Mouse (Mus musculus): ENCODE measurements around the gene Ubash3b.
A peak's percentile ranks its signal among the peaks of the same experiment; 100 is the strongest.

The Ubash3b gene

GRCm38 (mm10) chr9:41087831-41088383, 73.6 kb downstream of the Ubash3b start:
- no peak for DNase-seq (ENCODE audit: low spot score)

DNA sequence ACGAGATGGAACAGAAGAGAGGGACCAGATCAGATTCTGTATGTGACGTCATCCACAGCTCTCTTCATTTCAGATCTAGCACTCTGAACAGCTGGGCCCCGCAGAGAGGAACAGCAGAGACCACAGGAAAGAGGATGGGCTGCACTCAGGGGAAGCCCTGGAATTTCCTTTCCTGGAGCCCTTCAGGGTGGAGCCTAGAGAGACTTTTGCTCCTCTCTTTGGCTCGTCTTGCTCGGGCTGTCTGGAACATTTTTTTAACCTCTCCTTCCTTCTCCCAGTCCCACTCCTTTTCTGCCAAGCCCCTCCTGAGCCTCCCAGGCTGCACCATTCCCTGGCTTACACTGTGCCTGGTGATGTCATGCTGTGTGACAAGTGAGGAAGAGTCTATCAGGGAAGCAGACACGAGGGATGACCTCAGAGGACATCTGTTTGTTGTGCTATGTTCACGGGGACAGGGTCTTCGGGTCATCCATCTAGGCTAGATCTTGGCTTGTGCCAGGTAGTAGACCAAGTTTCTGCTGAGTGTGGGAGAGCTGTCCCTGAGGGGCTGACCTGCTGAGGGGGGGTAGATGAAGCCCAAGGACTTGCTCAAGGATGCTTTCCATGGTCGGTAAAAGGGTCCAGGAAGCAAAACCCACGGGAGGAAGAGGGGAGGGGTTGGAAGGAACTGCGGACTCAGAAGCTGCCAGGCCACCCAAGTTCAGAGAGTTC, 77.2 kb downstream of the Ubash3b start:
- no peak for DNase-seq (ENCODE audit: low spot score)

DNA sequence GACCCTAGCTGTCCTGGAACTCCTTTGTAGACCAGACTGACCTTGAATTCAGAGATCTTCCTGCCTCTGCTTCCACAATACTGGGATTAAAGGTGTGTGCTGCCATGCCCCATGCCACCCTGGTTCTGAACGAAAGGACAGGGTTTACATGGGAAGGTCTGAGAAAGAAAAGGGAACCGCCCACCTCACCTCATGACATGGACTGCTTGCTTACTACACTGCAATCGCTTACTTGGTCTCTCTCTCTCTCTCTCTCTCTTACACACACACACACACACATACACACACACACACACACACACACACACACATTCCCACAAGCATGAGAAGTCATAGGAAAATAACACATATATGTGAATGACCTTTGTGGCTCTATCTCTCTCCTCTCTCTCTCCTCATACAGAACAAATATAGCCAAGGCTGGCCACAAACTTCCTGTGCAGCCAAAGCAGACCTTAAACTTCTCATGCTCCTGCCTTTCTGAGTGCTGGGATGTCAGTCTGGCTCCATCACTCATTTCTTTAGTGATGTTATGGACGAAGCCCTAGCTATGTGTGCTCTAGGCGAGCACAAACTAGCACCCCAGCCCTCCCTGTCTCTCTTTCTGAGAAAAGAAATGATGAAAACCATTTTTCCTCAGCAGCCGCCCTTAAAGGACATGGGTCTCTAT, 78.0 kb downstream of the Ubash3b start:
- no peak for DNase-seq (ENCODE audit: low spot score)

GRCm38 (mm10) chr9:41082891-41083290, 78.6 kb downstream of the Ubash3b start:
- peak; percentile 41 for DNase-seq (ENCODE audit: low spot score)

DNA sequence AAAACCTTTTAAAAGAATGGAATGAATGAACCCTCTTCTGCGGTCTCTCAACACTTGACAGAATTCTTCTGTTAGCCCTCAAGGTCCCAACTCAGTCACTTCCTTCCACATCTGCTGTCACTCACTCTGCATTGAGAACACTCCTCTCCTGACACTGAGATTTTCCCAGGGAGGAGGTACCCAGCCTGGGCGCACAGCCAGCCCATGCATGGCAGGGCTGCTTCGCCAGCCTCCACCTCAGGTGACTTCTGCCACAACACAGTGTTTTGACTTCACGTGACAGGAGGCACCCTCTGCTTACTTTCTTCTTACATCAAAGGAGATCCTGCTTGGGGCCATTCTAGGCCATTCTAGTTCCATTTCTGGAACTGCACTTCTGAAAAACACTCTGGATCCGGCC, 80.6 kb downstream of the Ubash3b start:
- DNase-seq (ENCODE audit: low spot score): no peak

DNA sequence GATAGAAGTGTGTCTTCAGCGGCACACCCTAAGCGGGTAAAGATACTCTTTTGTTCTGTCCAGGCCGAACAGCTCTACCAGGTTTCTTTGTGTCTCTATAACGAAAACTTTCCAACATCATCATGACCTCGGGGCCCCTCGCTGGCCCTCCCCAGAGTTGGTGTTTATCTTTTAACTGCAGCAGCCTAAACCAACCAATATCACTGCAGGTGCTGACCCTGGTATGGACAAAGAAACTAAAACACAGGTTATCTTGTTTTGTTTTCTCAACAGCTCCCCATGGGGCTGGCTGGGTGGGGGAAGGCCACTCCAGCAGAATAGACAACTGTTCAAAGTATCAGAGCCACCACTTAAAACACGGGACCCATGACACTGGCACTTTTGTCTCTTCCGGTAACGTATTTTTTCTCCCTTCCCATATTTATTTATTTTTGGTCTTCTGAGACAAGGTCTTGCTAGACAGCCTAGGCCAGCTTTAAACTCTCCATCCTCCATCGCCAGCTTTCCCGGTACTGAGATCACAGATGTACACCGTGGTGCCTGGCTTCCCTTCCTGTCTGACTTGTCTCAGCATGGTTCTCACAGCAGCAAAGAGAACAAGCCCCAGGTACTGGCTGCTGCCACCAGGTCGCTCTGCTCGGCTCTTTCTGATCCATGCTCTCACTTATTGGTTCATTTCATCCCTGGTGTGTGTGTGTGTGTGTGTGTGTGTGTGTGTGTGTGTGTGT, 81.9 kb downstream of the Ubash3b start:
- DNase-seq (ENCODE audit: low spot score): peak; percentile 61

GRCm38 (mm10) chr9:41078198-41078597, 83.3 kb downstream of the Ubash3b start:
- DNase-seq (ENCODE audit: low spot score): no peak

- DNase-seq (ENCODE audit: low spot score): no peak
Measured at GRCm38 (mm10) chr9:41076150-41076549, 85.3 kb downstream of the Ubash3b start.

- no peak for DNase-seq (ENCODE audit: low spot score)
Measured at GRCm38 (mm10) chr9:41075528-41075927, 86.0 kb downstream of the Ubash3b start.

DNA sequence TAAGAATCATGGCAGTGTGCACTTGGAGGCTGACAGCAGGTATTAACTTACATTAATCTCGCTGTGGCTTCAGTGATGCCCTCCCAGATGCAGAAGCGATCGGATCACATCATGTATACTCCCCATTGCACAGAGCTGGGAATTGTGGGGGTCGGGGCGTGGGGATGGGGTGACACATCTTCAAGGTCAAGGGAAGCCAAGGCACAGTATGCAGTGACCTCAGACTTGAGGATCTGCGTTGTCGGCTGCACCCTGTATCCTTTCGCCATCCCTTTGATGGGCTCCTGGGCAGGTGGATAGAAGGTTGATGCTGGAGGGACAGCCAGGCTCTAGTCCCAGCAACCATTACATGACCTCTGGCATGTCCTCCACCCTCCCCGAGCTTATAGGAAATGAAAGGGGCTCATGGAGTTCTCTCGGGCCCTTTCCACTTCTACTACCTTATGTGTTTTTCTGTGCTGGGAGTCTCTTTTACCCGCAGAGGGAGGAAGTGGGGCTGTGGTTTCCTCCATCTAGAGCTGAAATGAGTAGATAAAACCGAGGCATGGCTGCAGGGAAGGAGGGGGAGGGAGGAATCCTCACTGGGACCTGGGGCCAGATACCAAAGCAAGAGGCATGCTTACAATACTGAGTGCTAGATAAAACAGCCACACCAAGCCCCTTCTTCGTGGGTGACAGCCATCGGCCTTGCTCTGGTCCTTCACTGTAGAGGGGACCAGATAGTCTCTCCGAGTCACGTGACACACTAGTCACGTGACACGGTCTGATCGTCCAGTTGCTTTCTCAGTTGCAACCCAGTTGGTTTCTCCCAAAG, 88.1 kb downstream of the Ubash3b start:
- no peak for DNase-seq (ENCODE audit: low spot score)

- DNase-seq (ENCODE audit: low spot score): no peak
Measured at GRCm38 (mm10) chr9:41072786-41073185, 88.7 kb downstream of the Ubash3b start.

DNA sequence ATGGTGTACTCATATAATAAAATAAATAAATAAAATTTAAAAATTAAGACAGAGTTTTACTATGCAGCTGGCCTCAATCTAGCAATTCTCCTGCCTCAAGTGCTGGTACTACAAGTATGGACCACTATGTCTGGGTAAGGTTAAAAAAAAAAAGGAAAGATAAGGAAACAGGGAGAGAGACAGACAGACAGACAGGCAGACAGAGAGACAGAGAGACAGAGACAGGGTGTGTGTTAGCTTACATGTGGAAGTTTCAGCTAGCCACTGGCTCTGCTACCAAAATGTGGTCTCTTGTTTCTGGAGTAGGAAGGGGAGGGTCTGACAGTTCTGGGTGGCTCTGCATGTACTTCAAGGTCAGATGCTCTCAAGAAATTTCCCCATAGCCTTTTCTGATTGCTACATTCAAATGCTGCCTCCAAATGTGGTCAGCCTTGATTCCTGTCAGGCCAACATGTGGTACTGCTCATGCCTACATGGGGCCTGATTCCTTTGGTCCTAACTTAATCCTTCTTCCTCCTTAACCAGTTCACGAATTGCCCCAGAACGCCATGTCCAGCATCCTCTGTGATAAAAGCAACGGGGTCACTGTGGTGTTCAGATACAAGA, 89.5 kb downstream of the Ubash3b start:
- DNase-seq (ENCODE audit: low spot score): no peak

DNA sequence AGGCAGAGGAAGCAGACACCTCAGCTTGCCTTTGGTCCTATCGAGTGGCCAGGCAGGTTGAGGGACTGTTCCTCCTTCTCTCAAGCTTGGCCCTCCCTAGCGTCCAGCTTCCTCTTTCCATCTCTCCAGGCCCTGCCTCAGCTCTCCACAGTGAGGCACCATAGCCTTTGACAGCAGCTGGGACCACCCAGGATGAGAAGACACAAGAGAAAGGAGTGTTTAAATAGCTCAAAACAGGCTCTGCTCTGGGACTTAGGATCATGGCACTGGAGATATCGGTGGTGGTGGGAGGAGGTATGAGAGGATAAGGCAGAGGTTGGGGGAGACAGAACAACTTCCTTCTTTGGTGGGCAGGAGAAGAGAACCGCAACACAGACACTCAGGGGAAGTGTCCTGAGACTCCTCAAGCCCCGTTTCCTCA, 90.7 kb downstream of the Ubash3b start:
- DNase-seq (ENCODE audit: low spot score): no peak

DNA sequence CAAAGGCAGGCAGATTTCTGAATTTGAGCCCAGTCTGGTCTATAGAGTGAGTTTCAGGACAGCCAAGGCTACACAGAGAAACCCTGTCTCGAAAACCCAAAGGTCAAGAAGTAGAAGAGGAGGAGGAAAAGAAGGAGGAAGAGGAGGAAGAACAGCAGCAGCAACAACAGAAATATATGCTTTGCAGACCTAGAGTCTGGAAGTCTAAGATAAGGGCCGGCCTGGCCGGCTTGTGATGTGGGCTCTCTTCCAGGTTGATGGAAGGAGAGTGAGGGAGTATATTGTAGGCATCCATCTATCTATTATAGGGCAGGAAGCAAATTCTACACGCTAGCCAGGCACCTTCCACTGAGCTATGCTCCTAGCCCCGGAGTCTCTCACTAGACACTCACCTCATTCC, 92.0 kb downstream of the Ubash3b start:
- DNase-seq (ENCODE audit: low spot score): no peak

DNA sequence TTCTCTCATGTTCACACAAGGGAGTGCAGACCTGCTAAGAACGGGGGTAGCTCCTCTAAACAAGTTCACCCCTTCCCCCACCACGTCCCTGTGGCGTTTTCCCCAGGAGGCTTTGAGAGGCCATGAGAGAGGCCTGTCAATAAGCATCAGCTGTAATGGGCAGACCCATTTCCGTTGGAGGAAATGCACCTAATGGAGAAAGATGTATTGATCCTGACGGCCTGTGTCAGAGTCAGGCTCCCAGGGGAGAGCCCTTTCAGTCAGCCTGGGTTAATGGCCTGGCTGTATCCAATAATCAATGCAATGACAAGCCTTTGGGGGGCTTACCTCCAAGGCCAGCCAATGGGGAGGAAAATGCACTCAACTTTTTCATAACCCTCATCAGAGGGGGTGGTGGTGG, 100.1 kb downstream of the Ubash3b start:
- no peak for DNase-seq (ENCODE audit: low spot score)

GRCm38 (mm10) chr9:41060617-41061016, 100.9 kb downstream of the Ubash3b start:
- no peak for DNase-seq (ENCODE audit: low spot score)

DNA sequence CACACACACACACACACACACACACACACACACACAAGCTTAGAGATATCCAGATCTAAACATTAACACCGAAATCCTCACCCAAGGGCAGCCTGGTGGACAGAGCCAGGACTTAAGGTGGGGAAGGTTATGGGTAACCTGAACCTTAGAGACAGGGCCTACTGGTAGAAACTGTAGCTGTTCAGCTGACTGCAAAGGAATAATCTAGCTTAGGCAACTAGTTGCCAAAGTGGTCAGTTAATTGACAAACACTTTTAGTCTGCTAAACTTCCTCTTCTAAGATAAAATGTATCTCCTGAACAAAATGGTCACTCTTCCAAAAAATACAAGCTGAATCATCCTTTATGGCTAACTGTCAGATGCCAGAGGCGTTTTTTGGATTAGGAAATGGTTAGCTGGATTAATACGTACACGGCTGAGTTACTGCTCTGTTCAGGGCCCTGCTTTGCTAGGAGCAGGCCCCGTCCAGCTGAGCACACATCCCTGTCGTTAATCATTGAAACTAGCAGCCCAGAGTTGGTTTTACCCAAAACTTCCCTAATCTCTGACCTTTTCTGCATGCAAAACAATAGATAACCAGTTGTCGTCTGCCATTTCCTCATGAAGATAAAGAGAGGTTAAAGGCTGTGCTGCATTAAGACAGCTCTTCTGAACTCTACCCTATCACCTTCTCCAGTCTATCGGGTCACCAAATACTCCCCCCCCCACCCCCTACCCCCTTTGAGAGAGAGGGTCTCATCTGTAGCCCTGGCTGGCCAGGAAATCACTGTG, 102.5 kb downstream of the Ubash3b start:
- peak; percentile 73 for DNase-seq (ENCODE audit: low spot score)

GRCm38 (mm10) chr9:41054166-41054565, 107.3 kb downstream of the Ubash3b start:
- DNase-seq (ENCODE audit: low spot score): no peak

DNA sequence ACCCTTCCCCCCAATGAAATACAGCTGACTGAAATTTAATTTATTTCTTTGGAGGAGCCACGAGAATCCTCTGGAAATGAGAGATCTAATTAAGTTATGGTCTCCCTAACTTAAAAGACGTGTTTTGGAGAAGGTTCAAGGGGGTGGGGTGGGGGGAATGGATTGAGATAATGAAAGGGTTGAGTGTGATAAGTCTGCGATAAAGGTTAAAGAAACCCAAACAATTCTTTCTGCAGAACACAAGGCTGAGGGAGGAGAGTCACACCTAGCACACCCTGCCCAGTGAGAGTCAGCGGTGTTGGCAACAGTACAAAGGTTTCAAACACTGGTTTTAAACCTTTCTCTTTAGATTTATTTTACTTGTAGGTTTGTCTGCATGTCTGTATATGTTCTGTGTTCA, 108.0 kb downstream of the Ubash3b start:
- DNase-seq (ENCODE audit: low spot score): no peak

GRCm38 (mm10) chr9:41051080-41051932, 110.2 kb downstream of the Ubash3b start:
- DNase-seq (ENCODE audit: low spot score): no peak

Data from yolk sac, embryonic 10.5 days (tissue).